Mouse (Mus musculus) MEL (cell line): ENCODE measurements around the gene Fam107b. TPM values are rescaled to one million over a fixed set of nuclear protein-coding genes. Genes with fewer than 3 reads are reported as not detected.
A peak's percentile ranks its signal among the peaks of the same experiment; 100 is the strongest.

ENCODE experiments used
- DNase-seq: peaks from one replicate; pipeline ENCODE4 v3.0.0; 2011; ENCODE audit warnings: low read depth, low spot score
- H3K27ac ChIP-seq: 2 replicates; pipeline ENCODE4 v1.5.1; 2012; ENCODE audit warnings: low read depth, mild to moderate bottlenecking, control low read depth, low read length, moderate library complexity; ENCODE audit not compliant: control insufficient read depth
- H3K27me3 ChIP-seq, 2 experiments: fragments of 150-350 bp in 1 of 2; sonication (generic) in 1 of 2; 2 replicates each; pipeline ENCODE4 v1.6.1; 2012; ENCODE audit warnings: low read length in 2 of 2, mild to moderate bottlenecking in 2 of 2, improper control_type of control experiment in 1 of 2, moderate library complexity in 1 of 2; ENCODE audit not compliant: insufficient read depth in 2 of 2, control insufficient read depth in 1 of 2
- H3K36me3 ChIP-seq, 2 experiments: 2 replicates each; pipeline ENCODE4 v1.6.1; 2012 to 2014; ENCODE audit warnings: low read length in 2 of 2, improper control_type of control experiment in 1 of 2, inconsistent platforms in 1 of 2, mild to moderate bottlenecking in 1 of 2; ENCODE audit not compliant: insufficient read depth in 2 of 2, control insufficient read depth in 1 of 2
- H3K4me1 ChIP-seq, 2 experiments: fragments of 150-350 bp in 1 of 2; sonication (generic) in 1 of 2; 2 replicates each; pipeline ENCODE4 v1.6.1; 2012; ENCODE audit warnings: low read length in 2 of 2, improper control_type of control experiment in 1 of 2, mild to moderate bottlenecking in 1 of 2; ENCODE audit not compliant: insufficient read depth in 2 of 2, control insufficient read depth in 1 of 2
- H3K4me3 ChIP-seq, 2 experiments: fragments of 150-350 bp in 1 of 2; sonication (generic) in 1 of 2; 2 replicates each; pipeline ENCODE4 v1.5.1; 2012; ENCODE audit warnings: low read depth in 2 of 2, low read length in 2 of 2, mild to moderate bottlenecking in 2 of 2, moderate library complexity in 2 of 2, control low read depth in 1 of 2, improper control_type of control experiment in 1 of 2; ENCODE audit not compliant: control insufficient read depth in 1 of 2, insufficient read depth in 1 of 2
- H3K79me2 ChIP-seq: 2 replicates; pipeline ENCODE4 v1.6.1; 2012; ENCODE audit warnings: mild to moderate bottlenecking, low read length, moderate library complexity; ENCODE audit not compliant: control insufficient read depth, poor library complexity, insufficient read depth
- H3K9ac ChIP-seq: 2 replicates; pipeline ENCODE4 v1.6.1; 2012; ENCODE audit warnings: low read depth, mild to moderate bottlenecking, control low read depth, low read length, moderate library complexity; ENCODE audit not compliant: control insufficient read depth, poor library complexity, severe bottlenecking
- H3K9me3 ChIP-seq: fragments of 150-350 bp; sonication (generic); replicated peaks from 2 replicates; pipeline ENCODE4 v1.6.1; 2012; ENCODE audit warnings: mild to moderate bottlenecking, low read length, improper control_type of control experiment, moderate library complexity; ENCODE audit not compliant: insufficient read depth
- BHLHE40 ChIP-seq: IDR thresholded peaks from 2 replicates; pipeline ENCODE4 v1.6.1; 2012; ENCODE audit warnings: low read depth, mild to moderate bottlenecking, inconsistent platforms, low read length, improper control_type of control experiment, borderline replicate concordance
- CTCF ChIP-seq, 3 experiments: IDR thresholded peaks in 2 of 3; conservative IDR thresholded peaks in 1 of 3; 2 replicates each; pipeline ENCODE4 v1.5.1; 2011 to 2012; ENCODE audit warnings: low read length in 3 of 3, low read depth in 2 of 3, mild to moderate bottlenecking in 2 of 3, improper control_type of control experiment in 1 of 3, inconsistent platforms in 1 of 3, mixed read lengths in 1 of 3, moderate library complexity in 1 of 3; ENCODE audit not compliant: control insufficient read depth in 1 of 3, insufficient read depth in 1 of 3, poor library complexity in 1 of 3, severe bottlenecking in 1 of 3
- ELF1 ChIP-seq: IDR thresholded peaks from 2 replicates; pipeline ENCODE4 v1.6.1; 2014; ENCODE audit warnings: low read depth, mild to moderate bottlenecking, inconsistent platforms, low read length, improper control_type of control experiment, moderate library complexity
- EP300 ChIP-seq, 2 experiments: IDR thresholded peaks; 2 replicates each; pipeline ENCODE4 v1.6.1; 2011; ENCODE audit warnings: improper control_type of control experiment in 2 of 2, low read length in 2 of 2, low read depth in 1 of 2, mild to moderate bottlenecking in 1 of 2
- ETS1 ChIP-seq: IDR thresholded peaks from 2 replicates; pipeline ENCODE4 v1.6.1; 2012; ENCODE audit warnings: low read depth, mild to moderate bottlenecking, inconsistent platforms, low read length, improper control_type of control experiment, moderate library complexity
- GABPA ChIP-seq: IDR thresholded peaks from 2 replicates; pipeline ENCODE4 v1.6.1; 2012; ENCODE audit warnings: low read depth, mild to moderate bottlenecking, inconsistent platforms, low read length, improper control_type of control experiment, moderate library complexity
- GATA1 ChIP-seq: IDR thresholded peaks from 2 replicates; pipeline ENCODE4 v1.6.1; 2011; ENCODE audit warnings: low read depth, low read length, improper control_type of control experiment
- MAX ChIP-seq: IDR thresholded peaks from 2 replicates; pipeline ENCODE4 v1.6.1; 2011; ENCODE audit warnings: low read length, improper control_type of control experiment
- MAZ ChIP-seq: IDR thresholded peaks from 2 replicates; pipeline ENCODE4 v1.6.1; 2012; ENCODE audit warnings: low read depth, mild to moderate bottlenecking, inconsistent platforms, low read length, improper control_type of control experiment
- MEF2A ChIP-seq: IDR thresholded peaks from 2 replicates; pipeline ENCODE4 v1.6.1; 2014; ENCODE audit warnings: low read depth, mild to moderate bottlenecking, inconsistent platforms, low read length, improper control_type of control experiment; ENCODE audit not compliant: poor library complexity, insufficient replicate concordance, severe bottlenecking; ENCODE audit errors: extremely low read depth
- MXI1 ChIP-seq: IDR thresholded peaks from 2 replicates; pipeline ENCODE4 v1.6.1; 2011; ENCODE audit warnings: mild to moderate bottlenecking, low read depth, low read length, improper control_type of control experiment
- MYB ChIP-seq: IDR thresholded peaks from 2 replicates; pipeline ENCODE4 v1.6.1; 2011; ENCODE audit warnings: mild to moderate bottlenecking, low read depth, low read length, improper control_type of control experiment
- NRF1 ChIP-seq: IDR thresholded peaks from 2 replicates; pipeline ENCODE4 v1.6.1; 2014; ENCODE audit warnings: low read depth, mild to moderate bottlenecking, inconsistent platforms, low read length, improper control_type of control experiment, moderate library complexity; ENCODE audit not compliant: poor library complexity, insufficient read depth, severe bottlenecking
- POLR2AphosphoS2 ChIP-seq: IDR thresholded peaks from 2 replicates; pipeline ENCODE4 v1.6.1; 2011; ENCODE audit warnings: low read length, improper control_type of control experiment
- RAD21 ChIP-seq: IDR thresholded peaks from 2 replicates; pipeline ENCODE4 v1.6.1; 2011; ENCODE audit warnings: mild to moderate bottlenecking, low read depth, low read length, improper control_type of control experiment
- RCOR1 ChIP-seq: IDR thresholded peaks from 2 replicates; pipeline ENCODE4 v1.6.1; 2012; ENCODE audit warnings: low read depth, mild to moderate bottlenecking, inconsistent platforms, low read length, improper control_type of control experiment
- SIN3A ChIP-seq: IDR thresholded peaks from 2 replicates; pipeline ENCODE4 v1.6.1; 2012; ENCODE audit warnings: low read length, improper control_type of control experiment, inconsistent platforms
- TBP ChIP-seq: IDR thresholded peaks from 2 replicates; pipeline ENCODE4 v1.8.0; 2011; ENCODE audit warnings: low read depth, low read length, improper control_type of control experiment
- ZMIZ1 ChIP-seq: IDR thresholded peaks from 2 replicates; pipeline ENCODE4 v1.6.1; 2012; ENCODE audit warnings: low read depth, mild to moderate bottlenecking, inconsistent platforms, low read length, improper control_type of control experiment, moderate library complexity
- ZNF384 ChIP-seq: IDR thresholded peaks from 2 replicates; pipeline ENCODE4 v1.6.1; 2012; ENCODE audit warnings: low read depth, mild to moderate bottlenecking, inconsistent platforms, low read length, improper control_type of control experiment
- polyA plus RNA-seq, 2 experiments: library from polyadenylated mRNA; stranded (reverse) in 1 of 2; unstranded in 1 of 2; fragments of >175 nt in 1 of 2; fragments of >200 nt in 1 of 2; gene quantifications; 2 replicates each; pipeline versions ENCODE4 v1.2.1 to v1.2.4; 2012; ENCODE audit warnings: low replicate concordance in 2 of 2, low read depth in 1 of 2; ENCODE audit not compliant: insufficient read length in 2 of 2, insufficient read depth in 1 of 2, missing spikeins in 1 of 2
- total RNA-seq: library from RNA; depleted of rRNA; stranded (reverse); fragments of 300-350 nt; gene quantifications from 2 replicates; pipeline ENCODE4 v1.2.3, GENCODE M21; 2012

Fam107b gene
- total and polyA plus RNA-seq, 3 experiments, result 10.0 to 15.5 TPM; not detected in 1

GRCm38 (mm10) chr2:3621568-3621967, 51.3 kb downstream of the Fam107b start:
- DNase-seq, result peak; percentile 36
- H3K27me3 ChIP-seq, result no peaks in the 10 kb centered on the region; a peak in 1 of 4 replicates
- peaks cover 0 to 5% of the 10 kb centered on the region in 2 experiments; a peak in 3 of 4 replicates for H3K4me1 ChIP-seq
- H3K4me3 ChIP-seq, result no peak overlapping the region
- no peaks in the 10 kb centered on the region for H3K79me2 ChIP-seq
- no peak overlapping the region for H3K27ac ChIP-seq
- no peaks in the 10 kb centered on the region for H3K9me3 ChIP-seq
- H3K36me3 ChIP-seq, result peaks cover 0 to 2% of the 10 kb centered on the region in 2 experiments; a peak in 2 of 4 replicates
- no peak for TF ChIP-seq MYB
- TF ChIP-seq BHLHE40, result no peak
- no peak for TF ChIP-seq POLR2AphosphoS2
- no peak for TF ChIP-seq TBP
- no peak for TF ChIP-seq MAX
- TF ChIP-seq MXI1, result no peak
- no peak for TF ChIP-seq SIN3A
- no peak for TF ChIP-seq RAD21
- TF ChIP-seq GATA1, result no peak
- TF ChIP-seq ZNF384, result no peak
- TF ChIP-seq CTCF (IDR thresholded peaks at IDR 0.05 in 2 of 3, conservative IDR thresholded peaks at IDR 0.05 in 1 of 3; ENCODE audit: control insufficient read depth in 1 of 3, insufficient read depth in 1 of 3, low read depth in 2 of 3, low read length in 3 of 3, poor library complexity in 1 of 3, severe bottlenecking in 1 of 3), result no peak
- no peak for TF ChIP-seq GABPA
- no peak for TF ChIP-seq NRF1
- TF ChIP-seq ETS1, result no peak
- TF ChIP-seq MAZ, result no peak
- TF ChIP-seq RCOR1, result no peak
- no peak for TF ChIP-seq MEF2A
- H3K9ac ChIP-seq, result no peak overlapping the region

GRCm38 (mm10) chr2:3622158-3622557, 51.9 kb downstream of the Fam107b start:
- H3K9me3 ChIP-seq, result no peaks in the 10 kb centered on the region
- no peaks in the 10 kb centered on the region; a peak in 1 of 4 replicates for H3K27me3 ChIP-seq
- H3K9ac ChIP-seq, result no peak overlapping the region
- peaks cover 0 to 5% of the 10 kb centered on the region in 2 experiments; a peak in 3 of 4 replicates for H3K4me1 ChIP-seq
- TF ChIP-seq MAX (no peak), GATA1 (no peak), ELF1 (no peak), ZMIZ1 (no peak), EP300 (IDR thresholded peaks at IDR 0.05; ENCODE audit: low read depth in 1 of 2, low read length in 2 of 2) (peak in 1 of 2 experiments; percentile 49; a peak in 2 of 4 replicates)
- no peak overlapping the region for H3K4me3 ChIP-seq
- H3K36me3 ChIP-seq, result peaks cover 0 to 2% of the 10 kb centered on the region in 2 experiments; a peak in 2 of 4 replicates
- no peaks in the 10 kb centered on the region for H3K79me2 ChIP-seq
- peak; percentile 53 for DNase-seq
- H3K27ac ChIP-seq, result no peak overlapping the region
